Mouse (Mus musculus): ENCODE measurements around the gene Vmn1r180. TPM values are rescaled to one million over a fixed set of nuclear protein-coding genes. Genes with fewer than 3 reads are reported as not detected.
"Not testable (repeated sequence)": the region's sequence is repeated elsewhere in the genome, so short reads cannot be mapped to it uniquely, and the experiment has no call there.

Vmn1r180 gene
- not detected in 2 replicates for polyA plus RNA-seq (2011; ENCODE audit: insufficient read length, low read depth, missing spikeins)

DNA sequence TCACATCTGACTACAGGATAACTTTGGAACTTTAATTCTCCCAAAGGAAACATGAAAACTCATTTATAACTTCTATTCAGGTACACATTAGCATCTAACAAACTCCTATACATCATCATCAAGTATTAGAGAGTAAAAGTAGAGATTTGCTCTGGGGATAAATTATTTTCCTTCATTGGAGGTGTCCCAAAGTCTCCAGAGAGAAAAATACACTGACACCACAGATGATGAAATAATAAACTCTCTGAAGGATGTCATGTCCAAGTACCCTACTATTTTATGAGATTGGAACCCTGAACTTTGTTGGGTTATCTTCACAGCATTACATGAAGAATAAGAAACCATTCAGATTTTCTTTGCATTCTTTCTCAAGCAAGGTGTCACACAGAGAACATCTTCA, at the start of gene Vmn1r180:
Gene Vmn1r180, plus strand, starts transcription at position 301 of the 400 bp plus-strand sequence.
- no peak within 1 kb of the TSS for H3K27ac ChIP-seq (ENCODE audit: insufficient read depth, low read length)
- H3K4me1 ChIP-seq (ENCODE audit: control insufficient read depth, insufficient read depth, low read length) = no peaks in the 10 kb centered on the region
- no peak for TF ChIP-seq CTCF (IDR thresholded peaks at IDR 0.05; ENCODE audit: borderline replicate concordance, insufficient read depth, low read length)
- TF ChIP-seq POLR2A (IDR thresholded peaks at IDR 0.05; ENCODE audit: low read depth, low read length) = no peak
- no peak within 1 kb of the TSS for H3K4me3 ChIP-seq (ENCODE audit: insufficient read depth, low read length)

DNA sequence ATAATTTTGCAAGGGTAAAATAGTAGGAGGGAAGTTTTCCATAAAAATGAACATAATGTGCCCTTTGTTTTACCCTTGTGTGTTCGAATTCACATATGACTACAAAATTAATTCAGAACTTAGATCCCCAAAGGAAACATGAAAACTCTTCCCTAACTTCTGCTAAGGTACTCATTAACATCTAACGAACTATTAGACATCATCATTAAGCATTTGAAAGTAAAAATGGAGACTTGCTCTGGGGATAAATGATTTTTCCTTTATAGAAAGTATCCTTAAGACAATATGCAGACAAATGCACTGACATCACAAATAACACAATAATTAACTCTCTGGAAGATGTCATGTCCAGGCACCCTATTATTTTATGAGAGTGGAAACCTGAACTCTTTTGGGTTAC, 23.8 kb upstream of the Vmn1r180 start, which contains the start of gene Vmn1r179:
Gene Vmn1r179, plus strand, starts transcription at position 301 of the 400 bp plus-strand sequence.
- H3K4me3 ChIP-seq (ENCODE audit: insufficient read depth, low read length) = no peak within 1 kb of the TSS
- TF ChIP-seq CTCF (IDR thresholded peaks at IDR 0.05; ENCODE audit: borderline replicate concordance, insufficient read depth, low read length) (no peak), POLR2A (IDR thresholded peaks at IDR 0.05; ENCODE audit: low read depth, low read length) (no peak)
- no peak within 1 kb of the TSS for H3K27ac ChIP-seq (ENCODE audit: insufficient read depth, low read length)
- H3K4me1 ChIP-seq (ENCODE audit: control insufficient read depth, insufficient read depth, low read length) = no peaks in the 10 kb centered on the region

DNA sequence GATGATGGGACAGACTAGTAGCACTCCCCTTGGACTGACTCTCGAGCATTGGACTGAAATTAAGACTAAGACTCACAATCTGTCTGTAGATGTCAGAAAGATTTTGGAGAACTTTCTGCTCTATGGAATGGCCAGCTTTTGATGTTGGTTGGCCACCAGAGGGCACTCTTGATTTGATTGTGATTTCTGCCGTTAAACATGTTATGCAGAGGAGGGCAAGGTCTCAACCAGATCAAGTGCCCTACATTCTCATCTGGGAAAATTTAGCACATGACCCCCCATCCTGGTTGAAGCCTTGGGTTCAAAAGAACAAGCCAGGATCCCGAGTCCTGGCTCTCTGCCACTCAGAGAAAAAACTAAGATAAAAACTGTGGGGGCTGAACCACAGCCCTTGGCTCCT, 17.6 kb downstream of the Vmn1r180 start:
- H3K4me1 ChIP-seq (ENCODE audit: control insufficient read depth, insufficient read depth, low read length); H3K27ac ChIP-seq (ENCODE audit: insufficient read depth, low read length); H3K4me3 ChIP-seq (ENCODE audit: insufficient read depth, low read length): not testable (repeated sequence)

DNA sequence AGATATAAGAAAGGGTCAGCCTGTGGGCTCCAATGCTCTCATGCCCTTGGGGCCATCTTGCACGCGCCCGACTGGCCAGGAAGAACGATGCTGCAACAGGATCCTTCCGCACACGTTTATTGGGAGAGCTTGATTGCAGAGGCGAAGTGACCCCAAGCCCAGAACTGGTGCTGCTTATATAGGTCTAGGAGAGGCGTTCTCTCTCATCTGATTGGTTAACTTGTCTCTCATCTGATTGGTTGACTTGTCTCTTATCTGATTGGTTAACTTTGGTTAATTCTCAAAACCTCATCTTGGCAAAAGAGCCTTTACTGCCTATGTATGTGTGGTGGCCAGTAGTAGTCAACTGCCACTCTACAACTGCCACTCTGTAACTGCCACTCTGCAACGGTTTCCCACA, 23.9 kb downstream of the Vmn1r180 start, which contains the start of gene Vmn1r181:
Gene Vmn1r181, plus strand, starts transcription at position 301 of the 400 bp plus-strand sequence.
- not testable (repeated sequence) for H3K27ac ChIP-seq (ENCODE audit: insufficient read depth, low read length); H3K4me3 ChIP-seq (ENCODE audit: insufficient read depth, low read length); H3K4me1 ChIP-seq (ENCODE audit: control insufficient read depth, insufficient read depth, low read length)

DNA sequence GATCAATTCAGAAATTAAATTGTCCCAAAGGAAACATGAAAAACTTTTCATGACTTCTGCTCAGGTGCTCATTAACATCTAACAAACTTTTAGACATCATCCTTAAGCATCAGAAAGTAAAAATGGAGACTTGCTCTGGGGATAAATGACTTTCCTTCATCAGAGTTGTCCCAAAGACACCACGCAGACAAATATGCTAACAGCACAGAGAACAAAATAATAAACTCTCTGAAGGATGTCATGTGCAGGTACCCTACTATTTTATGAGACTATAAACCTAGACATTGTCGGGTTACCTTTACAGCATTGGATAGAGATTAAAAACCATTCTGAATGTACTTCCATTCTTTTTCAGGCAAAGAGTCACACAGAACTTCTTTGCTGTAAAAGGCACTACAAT, 51.0 kb downstream of the Vmn1r180 start, which contains the start of gene V1rd19:
Gene V1rd19, plus strand, starts transcription at position 301 of the 400 bp plus-strand sequence.
- no peak within 1 kb of the TSS for H3K4me3 ChIP-seq (ENCODE audit: insufficient read depth, low read length)
- TF ChIP-seq POLR2A (IDR thresholded peaks at IDR 0.05; ENCODE audit: low read depth, low read length) (no peak), CTCF (IDR thresholded peaks at IDR 0.05; ENCODE audit: borderline replicate concordance, insufficient read depth, low read length) (no peak)
- no peaks in the 10 kb centered on the region for H3K4me1 ChIP-seq (ENCODE audit: control insufficient read depth, insufficient read depth, low read length)
- no peak within 1 kb of the TSS for H3K27ac ChIP-seq (ENCODE audit: insufficient read depth, low read length)

Other genes with a start within 250 kb of the Vmn1r180 start
- not detected in 2 replicates for gene Vmn1r173, start 249.9 kb upstream of the Vmn1r180 start, polyA plus RNA-seq (2011; ENCODE audit: insufficient read length, low read depth, missing spikeins)
- not detected in 2 replicates for gene Vmn1r174, start 198.4 kb upstream of the Vmn1r180 start, polyA plus RNA-seq (2011; ENCODE audit: insufficient read length, low read depth, missing spikeins)
- not detected in 2 replicates for gene Vmn1r175, start 140.0 kb upstream of the Vmn1r180 start, polyA plus RNA-seq (2011; ENCODE audit: insufficient read length, low read depth, missing spikeins)
- gene Vmn1r176, start 113.3 kb upstream of the Vmn1r180 start, polyA plus RNA-seq (2011; ENCODE audit: insufficient read length, low read depth, missing spikeins) = not detected in 2 replicates
- gene Vmn1r177, start 84.2 kb upstream of the Vmn1r180 start, polyA plus RNA-seq (2011; ENCODE audit: insufficient read length, low read depth, missing spikeins) = not detected in 2 replicates
- not detected in 2 replicates for gene Vmn1r178, start 58.6 kb upstream of the Vmn1r180 start, polyA plus RNA-seq (2011; ENCODE audit: insufficient read length, low read depth, missing spikeins)
- gene Vmn1r179, start 23.7 kb upstream of the Vmn1r180 start, polyA plus RNA-seq (2011; ENCODE audit: insufficient read length, low read depth, missing spikeins) = not detected in 2 replicates
- gene Vmn1r181, start 24.0 kb downstream of the Vmn1r180 start, polyA plus RNA-seq (2011; ENCODE audit: insufficient read length, low read depth, missing spikeins) = not detected in 2 replicates
- not detected in 2 replicates for gene V1rd19, start 51.1 kb downstream of the Vmn1r180 start, polyA plus RNA-seq (2011; ENCODE audit: insufficient read length, low read depth, missing spikeins)
- not detected in 2 replicates for gene Vmn1r183, start 102.6 kb downstream of the Vmn1r180 start, polyA plus RNA-seq (2011; ENCODE audit: insufficient read length, low read depth, missing spikeins)
- gene Zfp180, start 131.3 kb downstream of the Vmn1r180 start, polyA plus RNA-seq (2011; ENCODE audit: insufficient read length, low read depth, missing spikeins) = 14.5 and 16.5 TPM in 2 replicates
- 2.8 and 3.3 TPM in 2 replicates for gene Zfp112, start 161.7 kb downstream of the Vmn1r180 start, polyA plus RNA-seq (2011; ENCODE audit: insufficient read length, low read depth, missing spikeins)
- gene Zfp235, start 183.5 kb downstream of the Vmn1r180 start, polyA plus RNA-seq (2011; ENCODE audit: insufficient read length, low read depth, missing spikeins) = 5.8 and 6.0 TPM in 2 replicates
- gene Zfp114, start 224.4 kb downstream of the Vmn1r180 start, polyA plus RNA-seq (2011; ENCODE audit: insufficient read length, low read depth, missing spikeins) = 1.0 and 2.5 TPM in 2 replicates